Mouse (Mus musculus) erythroblast, embryonic 14.5 days (primary cell): ENCODE data around the gene Galnt12.

ENCODE experiments used
- GATA1 ChIP-seq: IDR thresholded peaks from 2 replicates; pipeline ENCODE4 v1.6.1; 2012; ENCODE audit warnings: low read length, inconsistent platforms, mixed read lengths
- TAL1 ChIP-seq: IDR thresholded peaks from 3 replicates; pipeline ENCODE4 v1.6.1; 2012; ENCODE audit warnings: low read length, inconsistent platforms, mixed read lengths

- no peak for TF ChIP-seq GATA1
- TF ChIP-seq TAL1, result no peak
Observed at GRCm38 (mm10) chr4:47092387-47093021, 795 bp downstream of the Galnt12 start.
